ENCODE assay signal across 15 mouse cellular contexts in genomic region chr7:72519359-72520115, GRCm38 (mm10).
DNase-seq lines count a peak whose midpoint lies in the region; ATAC-seq and TF ChIP-seq lines count a peak whose summit lies in the region.
"Had no signal": no experiment of that assay in that cellular context is flagged by ENCODE, and none has a peak within 500 bp of the region (broad histone marks: within the 10 kb centered on the region; RNA-seq: fewer than 3 reads in every experiment).

No protein-coding gene starts in this region.

- no peak overlapping the region for H3K4me3 ChIP-seq in gastrocnemius, adult 2 months
- H3K4me3 ChIP-seq in liver, adult 2 months (ENCODE audit: insufficient read depth, low read depth, low read length), result no peak overlapping the region
- no peak overlapping the region for H3K4me3 ChIP-seq in liver, embryonic 12.5 days
- no peak overlapping the region for H3K4me3 ChIP-seq in embryonic fibroblast, embryonic 13.5 days (ENCODE audit: insufficient read depth, low read length)
- H3K4me3 ChIP-seq: erythroblast, embryonic 14.5 days; liver, embryonic 15.5 days had no signal

- H3K9me3 ChIP-seq in liver, embryonic 12.5 days (replicated peaks), result no peaks in the 10 kb centered on the region
- H3K9me3 ChIP-seq: liver, embryonic 15.5 days had no signal

- no peaks in the 10 kb centered on the region for H3K36me3 ChIP-seq in liver, adult 2 months (ENCODE audit: control insufficient read depth, insufficient read depth, low read length)
- H3K36me3 ChIP-seq in liver, embryonic 12.5 days, result no peaks in the 10 kb centered on the region
- H3K36me3 ChIP-seq: liver, embryonic 15.5 days had no signal

- H3K27ac ChIP-seq in gastrocnemius, adult 2 months, result peak overlapping the region; percentile 58
- H3K27ac ChIP-seq in liver, adult 2 months (replicated peaks; ENCODE audit: insufficient read depth, low read depth, low read length), result no peak overlapping the region
- no peak overlapping the region for H3K27ac ChIP-seq in liver, embryonic 12.5 days
- peak overlapping the region; percentile 88 for H3K27ac ChIP-seq in embryonic fibroblast, embryonic 13.5 days (ENCODE audit: insufficient read depth, low read length)
- H3K27ac ChIP-seq: hindbrain, postnatal 0 days; liver, embryonic 15.5 days had no signal

- H3K79me2 ChIP-seq in liver, adult 2 months (ENCODE audit: control insufficient read depth, insufficient read depth, low read length), result no peaks in the 10 kb centered on the region

- WGBS in liver, adult 2 months, result 18% methylated on average over 6 of the region's 6 CpGs
- WGBS in liver, embryonic 12.5 days (ENCODE audit: insufficient replicate concordance), result 54% methylated on average over 6 of the region's 6 CpGs

- no peak for TF ChIP-seq POLR2A in liver, adult 2 months (IDR thresholded peaks at IDR 0.05; ENCODE audit: extremely low read depth, insufficient read depth, low read length)
- TF ChIP-seq POLR2A in embryonic fibroblast, embryonic 13.5 days (IDR thresholded peaks at IDR 0.05; ENCODE audit: low read depth, low read length), result no peak

- H3K4me2 ChIP-seq in liver, embryonic 12.5 days, result no peak overlapping the region
- H3K4me2 ChIP-seq: liver, embryonic 15.5 days had no signal

- peaks cover 5% of the 10 kb centered on the region for H3K4me1 ChIP-seq in liver, adult 2 months (ENCODE audit: control insufficient read depth, insufficient read depth, low read length)
- no peaks in the 10 kb centered on the region for H3K4me1 ChIP-seq in liver, embryonic 12.5 days
- H3K4me1 ChIP-seq in embryonic fibroblast, embryonic 13.5 days (ENCODE audit: control insufficient read depth, insufficient read depth, low read length), result peaks cover 7% of the 10 kb centered on the region
- H3K4me1 ChIP-seq: liver, embryonic 15.5 days had no signal

- intact Hi-C loops in gastrocnemius, adult 2 months (cut with DNase I), result no loop called here

- TF ChIP-seq CTCF in gastrocnemius, adult 2 months (IDR thresholded peaks at IDR 0.05), result no peak
- no peak for TF ChIP-seq CTCF in liver, adult 2 months (IDR thresholded peaks at IDR 0.05; ENCODE audit: low read depth, low read length)
- TF ChIP-seq CTCF in embryonic fibroblast, embryonic 13.5 days (IDR thresholded peaks at IDR 0.05; ENCODE audit: borderline replicate concordance, insufficient read depth, low read length), result no peak

- no peaks in the 10 kb centered on the region for H3K27me3 ChIP-seq in liver, adult 2 months (ENCODE audit: control insufficient read depth, insufficient read depth, low read length)
- H3K27me3 ChIP-seq in liver, embryonic 12.5 days (replicated peaks), result no peaks in the 10 kb centered on the region
- H3K27me3 ChIP-seq: liver, embryonic 15.5 days had no signal

- no peak for ATAC-seq in liver, embryonic 12.5 days
- ATAC-seq in erythroid progenitor cell, adult 5-6 weeks (replicated peaks; ENCODE audit: low FRiP score, poor library complexity, severe bottlenecking), result no peak
- ATAC-seq: CD4-positive, CD25-positive, alpha-beta regulatory T cell, adult 4 months; hindbrain, postnatal 0 days had no signal

- no peak overlapping the region for H3K9ac ChIP-seq in liver, adult 2 months (ENCODE audit: low read depth, low read length)
- no peak overlapping the region for H3K9ac ChIP-seq in liver, embryonic 12.5 days
- H3K9ac ChIP-seq: liver, embryonic 15.5 days had no signal

- DNase-seq in gastrocnemius, adult 2 months, result peak; percentile 27
- no peak for DNase-seq in gastrocnemius, adult 8-10 months (ENCODE audit: low spot score in 2 of 2)
- peak; percentile 81 for DNase-seq in liver, adult 2 months (ENCODE audit: extremely low read depth, low read depth, low spot score)
- peak; percentile 94 for DNase-seq in Muller cell, postnatal 12 days (ENCODE audit: inconsistent ontology term)
- DNase-seq in right cerebral cortex, postnatal 25 days, result no peak
- DNase-seq: cerebellum, adult 8-10 months; gastrocnemius, postnatal 36 days; thymus, adult 18-20 months had no signal

Comparison
In these comparisons a context has a peak if more than half of its experiments do, and no peak if none do; other contexts are left out.
1. DNase-seq: peak in gastrocnemius, adult 2 months (single experiment), liver, adult 2 months (single experiment) and Muller cell, postnatal 12 days (single experiment); none in gastrocnemius, adult 8-10 months (0 of 2) and right cerebral cortex, postnatal 25 days (single experiment).
2. H3K27ac ChIP-seq: peak in gastrocnemius, adult 2 months (single experiment) and embryonic fibroblast, embryonic 13.5 days (single experiment); none in liver, adult 2 months (single experiment) and liver, embryonic 12.5 days (single experiment).